17 mouse cellular contexts compared by ENCODE assay signal in the genomic region with DNA sequence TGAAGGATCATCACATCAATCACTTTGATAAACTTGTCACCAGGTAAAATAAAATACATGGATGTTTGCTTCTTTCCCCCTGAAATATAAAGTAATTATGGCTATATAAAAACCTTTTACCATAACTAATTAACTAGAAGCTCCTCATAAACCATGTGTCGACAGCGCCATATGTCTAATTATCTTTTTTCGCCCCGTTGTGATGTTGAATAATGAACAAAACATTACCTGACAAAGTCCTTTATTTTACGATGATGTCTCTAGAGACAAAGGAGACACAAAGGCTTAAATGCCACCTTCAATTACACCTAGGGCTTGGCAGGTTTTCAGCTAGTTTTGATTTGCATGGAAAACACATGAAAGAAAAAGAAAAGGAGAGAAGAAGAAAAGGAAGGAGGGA.
"Had no signal": no experiment of that assay in that cellular context is flagged by ENCODE, and none has a peak within 500 bp of the region (broad histone marks: within the 10 kb centered on the region; RNA-seq: fewer than 3 reads in every experiment).

No protein-coding gene starts in this region.

- H3K36me3 ChIP-seq: midbrain, embryonic 10.5 days; midbrain, embryonic 12.5 days had no signal

- H3K4me3 ChIP-seq: midbrain, embryonic 10.5 days; midbrain, embryonic 12.5 days; myocyte had no signal

- ATAC-seq: midbrain, embryonic 16.5 days had no signal

- H3K9ac ChIP-seq: lung, embryonic 14.5 days; midbrain, embryonic 12.5 days had no signal

- H3K27ac ChIP-seq: midbrain, embryonic 10.5 days; midbrain, embryonic 12.5 days had no signal

- DNase-seq: lung, adult 18-20 months; lung, embryonic 14.5 days; lung, postnatal 10 days; lung, postnatal 4 days; midbrain, embryonic 14.5 days; retina, postnatal 1 day; right cerebral cortex, adult 18-20 months; right cerebral cortex, postnatal 25 days; right cerebral cortex, postnatal 4 days; spleen, adult 18-20 months; thymus, adult 18-20 months; thymus, postnatal 14 days; thymus, postnatal 36 days had no signal

- H3K4me2 ChIP-seq: lung, embryonic 14.5 days; midbrain, embryonic 12.5 days had no signal

- H3K4me1 ChIP-seq: midbrain, embryonic 10.5 days; midbrain, embryonic 12.5 days had no signal

- H3K9me3 ChIP-seq: midbrain, embryonic 10.5 days; midbrain, embryonic 12.5 days had no signal
